Mouse (Mus musculus) bone marrow, adult 2 months (tissue): ENCODE results near the gene Nmd3. TPM values are rescaled to one million over a fixed set of nuclear protein-coding genes. Genes with fewer than 3 reads are reported as not detected.

Experiments used
- H3K27ac ChIP-seq: fragments of 200-500 bp; 2 replicates; pipeline ENCODE4 v1.5.1; 2012; ENCODE audit warnings: low read depth, mild to moderate bottlenecking, control low read depth, inconsistent platforms, low read length; ENCODE audit not compliant: control insufficient read depth, poor library complexity, insufficient read depth
- H3K4me1 ChIP-seq: fragments of 200-500 bp; 2 replicates; pipeline ENCODE4 v1.6.1; 2011; ENCODE audit warnings: low read length; ENCODE audit not compliant: control insufficient read depth, insufficient read depth
- H3K4me3 ChIP-seq: fragments of 200-500 bp; replicated peaks from 2 replicates; pipeline ENCODE3; 2011; ENCODE audit warnings: mild to moderate bottlenecking, low read depth, low read length, control low read depth; ENCODE audit not compliant: control insufficient read depth
- CTCF ChIP-seq: fragments of 200-500 bp; IDR thresholded peaks from 2 replicates; pipeline ENCODE4 v1.5.1; 2011; ENCODE audit warnings: low read length, control low read depth; ENCODE audit not compliant: control insufficient read depth, insufficient read depth
- POLR2A ChIP-seq: fragments of 200-500 bp; IDR thresholded peaks from 2 replicates; pipeline ENCODE4 v1.6.1; 2011; ENCODE audit warnings: low read depth, mild to moderate bottlenecking, control low read depth, low read length, borderline replicate concordance; ENCODE audit not compliant: control insufficient read depth
- WGBS: fragments of 180-500 bp; shearing (Covaris S2); methylation state at CpG from one replicate; pipeline ENCODE4 v1.1.7; 2018; 5-methylcytosine and 5-hydroxymethylcytosine counted together
- polyA plus RNA-seq: library from polyadenylated mRNA; stranded (reverse); fragments of >200 nt; gene quantifications from 2 replicates; pipeline ENCODE4 v1.2.4, GENCODE M21; 2011; ENCODE audit warnings: low replicate concordance; ENCODE audit not compliant: missing spikeins, insufficient read depth, insufficient read length

Nmd3 gene
- polyA plus RNA-seq, 1 experiment: 48.6 TPM

- Histone ChIP-seq H3K27ac (no peak overlapping the region), H3K4me3 (no peak overlapping the region), H3K4me1 (no peaks in the 10 kb centered on the region)
- 51% methylated on average over 4 of the region's 4 CpGs for WGBS
- no peak for TF ChIP-seq CTCF
These were observed 51.6 kb downstream of the Nmd3 start for GRCm38 (mm10) chr3:69773356-69773755.

- Histone ChIP-seq H3K4me3 (no peak overlapping the region), H3K4me1 (no peaks in the 10 kb centered on the region), H3K27ac (no peak overlapping the region)
- TF ChIP-seq CTCF: no peak
- WGBS: 72% methylated on average over 4 of the region's 4 CpGs
These were observed 57.5 kb downstream of the Nmd3 start for GRCm38 (mm10) chr3:69779246-69779796.

GRCm38 (mm10) chr3:69792823-69793417, 71.1 kb downstream of the Nmd3 start:
- WGBS: 70% methylated on average over 3 of the region's 3 CpGs

GRCm38 (mm10) chr3:69797533-69797932, 75.7 kb downstream of the Nmd3 start:
- Histone ChIP-seq H3K27ac (no peak overlapping the region), H3K4me1 (no peaks in the 10 kb centered on the region), H3K4me3 (no peak overlapping the region)
- WGBS: 79% methylated on average over 4 of the region's 4 CpGs
- no peak for TF ChIP-seq POLR2A
- TF ChIP-seq CTCF: no peak

More at GRCm38 (mm10) chr3:69792823-69793417, 71.1 kb downstream of the Nmd3 start:
- H3K4me3 ChIP-seq: no peak overlapping the region
- TF ChIP-seq POLR2A (no peak), CTCF (no peak)
- no peaks in the 10 kb centered on the region for H3K4me1 ChIP-seq
- no peak overlapping the region for H3K27ac ChIP-seq

GRCm38 (mm10) chr3:69797969-69798368, 76.2 kb downstream of the Nmd3 start:
- TF ChIP-seq CTCF (no peak), POLR2A (no peak)
- WGBS: 76% methylated on average over 2 of the region's 2 CpGs
- no peaks in the 10 kb centered on the region for H3K4me1 ChIP-seq
- H3K4me3 ChIP-seq: no peak overlapping the region
- H3K27ac ChIP-seq: no peak overlapping the region

GRCm38 (mm10) chr3:69799096-69799495, 77.3 kb downstream of the Nmd3 start:
- no peak for TF ChIP-seq CTCF

GRCm38 (mm10) chr3:69800829-69801384, 79.1 kb downstream of the Nmd3 start:
- Histone ChIP-seq H3K4me3 (no peak overlapping the region), H3K4me1 (no peaks in the 10 kb centered on the region), H3K27ac (no peak overlapping the region)
- WGBS: 72% methylated on average over 7 of the region's 7 CpGs
- no peak for TF ChIP-seq CTCF
- TF ChIP-seq POLR2A: no peak

More at GRCm38 (mm10) chr3:69799096-69799495, 77.3 kb downstream of the Nmd3 start:
- H3K27ac ChIP-seq: no peak overlapping the region
- H3K4me3 ChIP-seq: no peak overlapping the region
- WGBS: 68% methylated on average over 1 of the region's 1 CpGs
- no peaks in the 10 kb centered on the region for H3K4me1 ChIP-seq

- 78% methylated on average over 1 of the region's 1 CpGs for WGBS
- no peaks in the 10 kb centered on the region for H3K4me1 ChIP-seq
These were observed 81.4 kb downstream of the Nmd3 start for GRCm38 (mm10) chr3:69803137-69803536.

More at GRCm38 (mm10) chr3:69803137-69803536, 81.4 kb downstream of the Nmd3 start:
- no peak for TF ChIP-seq CTCF
- Histone ChIP-seq H3K4me3 (no peak overlapping the region), H3K27ac (no peak overlapping the region)

Other genes starting within 250 kb of the Nmd3 start
- gene B3galnt1, start 123.0 kb upstream of the Nmd3 start, polyA plus RNA-seq: 2.0 TPM in 1 of 2 replicates, not detected in the other
- not detected in 2 replicates for gene Sptssb, start 138.0 kb downstream of the Nmd3 start, polyA plus RNA-seq